Mouse (Mus musculus): Measurements from ENCODE around the gene Tnks2.

GRCm38 (mm10) chr19:36938008-36938407 lies 104.0 kb downstream of the Tnks2 start:
- TF ChIP-seq CTCF (IDR thresholded peaks at IDR 0.05; ENCODE audit: low read depth): no peak
- no peak for TF ChIP-seq EP300 (optimal IDR thresholded peaks at IDR 0.05)
